Mouse (Mus musculus): ENCODE data around the gene Map3k5.

DNA sequence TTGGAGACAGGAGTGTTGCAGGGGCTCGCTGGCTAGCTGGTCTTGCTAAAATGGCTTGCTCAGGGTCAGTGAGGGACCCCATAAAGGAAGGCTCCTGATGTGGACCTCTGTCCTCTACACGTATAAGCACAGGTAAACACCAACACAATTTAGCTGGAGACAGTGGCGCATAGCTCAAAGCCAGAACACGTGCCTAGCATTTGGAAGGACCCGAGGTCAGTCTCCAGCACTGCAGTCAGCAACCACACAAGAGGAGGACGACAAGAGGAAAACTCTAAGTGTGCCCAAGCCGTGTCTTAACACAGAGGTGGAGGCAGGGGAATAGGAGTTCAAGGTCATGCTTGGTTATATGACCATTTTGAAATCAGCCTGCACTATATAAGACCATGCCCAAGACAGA, 5.9 kb downstream of the Map3k5 start:
- TF ChIP-seq GATA1 (IDR thresholded peaks at IDR 0.05; ENCODE audit: low read length) (no peak), TAL1 (IDR thresholded peaks at IDR 0.05; ENCODE audit: low read length) (no peak)
